Mouse (Mus musculus) Patski (cell line): ENCODE data around the gene Pgm1. TPM values are rescaled to one million over a fixed set of nuclear protein-coding genes. Genes with fewer than 3 reads are reported as not detected.

ENCODE experiments used
- ATAC-seq: fragments of 100-300 bp; one replicate; pipeline ENCODE4 v1.8.0; 2021
- CTCF ChIA-PET: fragments of 350-600 bp; sonication (Branson Sonifier 250); formaldehyde crosslinking; loops from one replicate; lab custom pipeline; 2022; ENCODE audit warnings: inconsistent platforms; lab: Charles Lee
- POLR2A ChIA-PET: fragments of 350-600 bp; sonication (Branson Sonifier 250); formaldehyde crosslinking; loops from one replicate; lab custom pipeline; 2022; ENCODE audit warnings: antibody characterized with exemption, inconsistent platforms; lab: Charles Lee
- DNase-seq: peaks from one replicate; pipeline ENCODE4 v3.0.0-alpha.2; 2011; ENCODE audit warnings: low read depth, low spot score
- H3K27me3 ChIP-seq: fragments of 371-371 bp; one replicate; pipeline ENCODE4 v1.5.1; 2021
- CTCF ChIP-seq: fragments of 100-300 bp; IDR thresholded peaks from one replicate; pipeline ENCODE4 v1.5.1; 2021
- in situ Hi-C: fragments of 300-500 bp; cut with MboI; formaldehyde crosslinking; loops from 3 replicates; pipeline ENCODE4 v1.11.1; 2018; ENCODE audit warnings: low pct_unique_long_range_greater_than_20kb, mixed read lengths
- polyA plus RNA-seq: library from polyadenylated mRNA; unstranded; gene quantifications from one replicate; pipeline ENCODE4 v1.2.3, GENCODE M21; 2021

Pgm1 gene
- polyA plus RNA-seq, 1 experiment from 2014 or later, result 74.9 TPM

GRCm38 (mm10) chr4:100034971-100035370, 105.8 kb downstream of the Pgm1 start:
- ChIA-PET CTCF (no interaction called here), POLR2A (no interaction called here)
- ATAC-seq (no peak), DNase-seq (no peak)
- in situ Hi-C loops, result loop anchor here (10.0 kb wide), 1 partner anchor 370 kb away; no protein-coding TSS in a partner anchor
- TF ChIP-seq CTCF, result no peak
- H3K27me3 ChIP-seq, result no peaks in the 10 kb centered on the region

- no peaks in the 10 kb centered on the region for H3K27me3 ChIP-seq
- TF ChIP-seq CTCF, result no peak
- POLR2A ChIA-PET, result no interaction called here
- CTCF ChIA-PET, result no interaction called here
- in situ Hi-C loops, result loop anchor here (10.0 kb wide), 1 partner anchor 369 kb away; no protein-coding TSS in a partner anchor
- ATAC-seq, result no peak
- no peak for DNase-seq
These were observed 106.8 kb downstream of the Pgm1 start for GRCm38 (mm10) chr4:100035919-100036554.

Other genes starting within 250 kb of the Pgm1 start
- 13.8 TPM for gene Alg6, start 213.8 kb upstream of the Pgm1 start, polyA plus RNA-seq
- 22.7 TPM for gene Efcab7, start 100.2 kb upstream of the Pgm1 start, polyA plus RNA-seq
- gene Itgb3bp, start 399 bp downstream of the Pgm1 start, polyA plus RNA-seq, result 4.3 TPM
- 2.8 TPM for gene Ror1, start 166.4 kb downstream of the Pgm1 start, polyA plus RNA-seq